Mouse (Mus musculus) G1E (cell line): ENCODE measurements at regions not wholly inside any gene's neighbourhood (a gene's known extent, or its start where the extent isn't known, plus 50 kb on each side); places are given as distances from the start of the nearest gene placed in this dataset.

Source experiments
- ATAC-seq: 2 replicates; pipeline ENCODE4 v1.8.0; 2016; ENCODE audit warnings: mild to moderate bottlenecking; ENCODE audit not compliant: insufficient number of reproducible peaks, poor library complexity, low FRiP score, severe bottlenecking; ENCODE audit errors: extremely low read depth
- DNase-seq: peaks from one replicate; pipeline ENCODE4 v3.0.0; 2012; ENCODE audit warnings: low spot score
- H3K27me3 ChIP-seq: 2 replicates; pipeline ENCODE4 v1.6.1; 2012; ENCODE audit warnings: mild to moderate bottlenecking, low read length, inconsistent platforms; ENCODE audit not compliant: insufficient read depth
- H3K36me3 ChIP-seq: replicated peaks from 2 replicates; pipeline ENCODE3; 2012; ENCODE audit warnings: mild to moderate bottlenecking, inconsistent platforms
- H3K4me1 ChIP-seq: 2 replicates; pipeline ENCODE4 v1.6.1; 2012; ENCODE audit warnings: low read depth, low read length, inconsistent platforms, mixed read lengths; ENCODE audit not compliant: insufficient read depth
- H3K4me3 ChIP-seq: 2 replicates; pipeline ENCODE4 v1.5.1; 2012; ENCODE audit warnings: low read depth, mild to moderate bottlenecking, inconsistent platforms, low read length, moderate library complexity, mixed read lengths
- H3K9me3 ChIP-seq: replicated peaks from 2 replicates; pipeline ENCODE4 v1.6.1; 2012; ENCODE audit warnings: inconsistent platforms
- CTCF ChIP-seq: IDR thresholded peaks from 2 replicates; pipeline ENCODE4 v1.5.1; 2012; ENCODE audit warnings: low read depth, low read length, inconsistent platforms, mixed read lengths
- GATA1 ChIP-seq: IDR thresholded peaks from 2 replicates; pipeline ENCODE4 v1.6.1; 2012; ENCODE audit warnings: borderline replicate concordance, low read length, inconsistent platforms, mixed read lengths
- GATA2 ChIP-seq: IDR thresholded peaks from 2 replicates; pipeline ENCODE4 v1.6.1; 2012; ENCODE audit warnings: low read depth, low read length, inconsistent platforms, borderline replicate concordance
- POLR2AphosphoS5 ChIP-seq: IDR thresholded peaks from 2 replicates; pipeline ENCODE4 v1.6.1; 2012; ENCODE audit warnings: low read depth, low read length, inconsistent platforms; ENCODE audit not compliant: insufficient replicate concordance
- TAL1 ChIP-seq: conservative IDR thresholded peaks from 2 replicates; pipeline ENCODE4 v1.6.1; 2012; ENCODE audit warnings: low read depth, low read length, inconsistent platforms, mixed read lengths

GRCm38 (mm10) chr11:21031816-21032215, 59.3 kb upstream of the Peli1 start:
- TF ChIP-seq TAL1: no peak
- Histone ChIP-seq H3K9me3 (0 out of 2 replicates have a peak, but pooled peaks cover 2% of the 10 kb centered on the region), H3K27me3 (peaks cover 5% of the 10 kb centered on the region; the same call in 1 of the 2 replicates), H3K4me1 (0 out of 2 replicates have a peak, but pooled peaks cover 3% of the 10 kb centered on the region), H3K4me3 (no peak overlapping the region), H3K36me3 (no peaks in the 10 kb centered on the region)
- DNase-seq (no peak), ATAC-seq (no peak)

- Histone ChIP-seq H3K4me1 (0 out of 2 replicates have a peak, but pooled peaks cover 3% of the 10 kb centered on the region), H3K36me3 (no peaks in the 10 kb centered on the region), H3K27me3 (peaks cover 9% of the 10 kb centered on the region), H3K4me3 (no peak overlapping the region), H3K9me3 (0 out of 2 replicates have a peak, but pooled peaks cover 2% of the 10 kb centered on the region)
- TF ChIP-seq POLR2AphosphoS5 (no peak), GATA1 (no peak)
- no peak for DNase-seq
- ATAC-seq: no peak
These were observed 57.8 kb upstream of the Peli1 start for GRCm38 (mm10) chr11:21033234-21033822.

- peaks cover 9% of the 10 kb centered on the region for H3K27me3 ChIP-seq
- no peak overlapping the region for H3K4me3 ChIP-seq
- H3K9me3 ChIP-seq: 0 out of 2 replicates have a peak, but pooled peaks cover 2% of the 10 kb centered on the region
- ATAC-seq: no peak
- no peak for DNase-seq
- 0 out of 2 replicates have a peak, but pooled peaks cover 3% of the 10 kb centered on the region for H3K4me1 ChIP-seq
- TF ChIP-seq GATA2 (no peak), TAL1 (no peak), POLR2AphosphoS5 (no peak), CTCF (no peak), GATA1 (no peak)
- H3K36me3 ChIP-seq: no peaks in the 10 kb centered on the region
These were observed 57.2 kb upstream of the Peli1 start for GRCm38 (mm10) chr11:21033823-21034401.

- peaks cover 12% of the 10 kb centered on the region for H3K27me3 ChIP-seq
- no peak for DNase-seq
These were observed 54.8 kb upstream of the Peli1 start for GRCm38 (mm10) chr11:21036161-21036916.

GRCm38 (mm10) chr11:21037267-21037906, 53.7 kb upstream of the Peli1 start:
- ATAC-seq (no peak), DNase-seq (no peak)
- 0 out of 2 replicates have a peak, but pooled peaks cover 3% of the 10 kb centered on the region for H3K4me1 ChIP-seq
- TF ChIP-seq GATA1 (no peak), GATA2 (no peak), POLR2AphosphoS5 (no peak), TAL1 (no peak), CTCF (no peak)
- H3K36me3 ChIP-seq: no peaks in the 10 kb centered on the region
- H3K9me3 ChIP-seq: no peaks in the 10 kb centered on the region
- no peak overlapping the region for H3K4me3 ChIP-seq
- H3K27me3 ChIP-seq: peaks cover 12% of the 10 kb centered on the region

More at GRCm38 (mm10) chr11:21036161-21036916, 54.8 kb upstream of the Peli1 start:
- TF ChIP-seq GATA1 (no peak), CTCF (no peak), GATA2 (no peak), POLR2AphosphoS5 (no peak), TAL1 (no peak)
- no peak for ATAC-seq
- Histone ChIP-seq H3K4me3 (no peak overlapping the region), H3K4me1 (0 out of 2 replicates have a peak, but pooled peaks cover 3% of the 10 kb centered on the region), H3K36me3 (no peaks in the 10 kb centered on the region), H3K9me3 (no peaks in the 10 kb centered on the region)

GRCm38 (mm10) chr11:21041201-21041600, 49.9 kb upstream of the Peli1 start:
- Histone ChIP-seq H3K36me3 (no peaks in the 10 kb centered on the region), H3K9me3 (no peaks in the 10 kb centered on the region), H3K4me3 (no peak overlapping the region), H3K4me1 (no peaks in the 10 kb centered on the region), H3K27me3 (peaks cover 27% of the 10 kb centered on the region)
- ATAC-seq (no peak), DNase-seq (no peak)
- TF ChIP-seq POLR2AphosphoS5: no peak
- TF ChIP-seq GATA1: no peak
- TF ChIP-seq GATA2: no peak
- no peak for TF ChIP-seq CTCF
- no peak for TF ChIP-seq TAL1
